Mouse (Mus musculus): ENCODE data around the gene Hist1h2bc.

The Hist1h2bc gene

GRCm38 (mm10) chr13:23737091-23737490 is 53.1 kb downstream of the Hist1h2bc start:
- no peak for ATAC-seq (ENCODE audit: low TSS enrichment)

- no peak for ATAC-seq (ENCODE audit: low TSS enrichment)
These were observed 54.0 kb downstream of the Hist1h2bc start for GRCm38 (mm10) chr13:23738041-23738440.

GRCm38 (mm10) chr13:23738677-23739068 is 54.7 kb downstream of the Hist1h2bc start, which contains the start of gene Hist1h1c:
Gene Hist1h1c (plus strand): TSS chr13:23738808.
- ATAC-seq (ENCODE audit: low TSS enrichment), result peak; percentile 88

GRCm38 (mm10) chr13:23739069-23739921 is 55.3 kb downstream of the Hist1h2bc start:
- ATAC-seq (ENCODE audit: low TSS enrichment), result peak; percentile 92

GRCm38 (mm10) chr13:23739922-23740252 is 55.9 kb downstream of the Hist1h2bc start:
- peak; percentile 24 for ATAC-seq (ENCODE audit: low TSS enrichment)

GRCm38 (mm10) chr13:23740256-23740840 is 56.3 kb downstream of the Hist1h2bc start:
- no peak for ATAC-seq (ENCODE audit: low TSS enrichment)

- ATAC-seq (ENCODE audit: low TSS enrichment), result no peak
These were observed 56.9 kb downstream of the Hist1h2bc start for GRCm38 (mm10) chr13:23740910-23741309.

- no peak for ATAC-seq (ENCODE audit: low TSS enrichment)
These were observed 58.0 kb downstream of the Hist1h2bc start for GRCm38 (mm10) chr13:23742007-23742406.

Measured in frontal cortex, adult (tissue).